Mouse (Mus musculus) heart, embryonic 12.5 days (tissue): ENCODE data around the gene Ryr2. TPM values are rescaled to one million over a fixed set of nuclear protein-coding genes. Genes with fewer than 3 reads are reported as not detected.

Source experiments
- ATAC-seq: fragments of 200-750 bp; cut with Nextera tagmentation; 2 replicates; pipeline ENCODE4 v1.8.0; 2017; ENCODE audit warnings: moderate TSS enrichment, moderate library complexity; ENCODE audit not compliant: insufficient number of reproducible peaks, low FRiP score
- H3K27ac ChIP-seq: fragments of 300-500 bp; sonication (generic); 2 replicates; pipeline ENCODE4 v1.5.1; 2016; ENCODE audit warnings: mild to moderate bottlenecking, moderate library complexity; ENCODE audit not compliant: poor library complexity, severe bottlenecking
- H3K27me3 ChIP-seq: fragments of 300-500 bp; sonication (generic); replicated peaks from 2 replicates; pipeline ENCODE4 v1.6.1; 2016; ENCODE audit warnings: mild to moderate bottlenecking, moderate library complexity
- H3K36me3 ChIP-seq: fragments of 300-500 bp; sonication (generic); 2 replicates; pipeline ENCODE4 v1.6.1; 2016; ENCODE audit warnings: mild to moderate bottlenecking, moderate library complexity
- H3K4me1 ChIP-seq: fragments of 300-500 bp; sonication (generic); replicated peaks from 2 replicates; pipeline ENCODE4 v1.6.1; 2016; ENCODE audit warnings: mild to moderate bottlenecking
- H3K4me2 ChIP-seq: fragments of 300-500 bp; sonication (generic); 2 replicates; pipeline ENCODE4 v1.6.1; 2016; ENCODE audit warnings: mild to moderate bottlenecking, moderate library complexity
- H3K4me3 ChIP-seq: fragments of 300-500 bp; sonication (generic); 2 replicates; pipeline ENCODE4 v1.5.1; 2016; ENCODE audit warnings: mild to moderate bottlenecking
- H3K9ac ChIP-seq: fragments of 300-500 bp; sonication (generic); 2 replicates; pipeline ENCODE4 v1.6.1; 2016; ENCODE audit warnings: mild to moderate bottlenecking, moderate library complexity
- H3K9me3 ChIP-seq: fragments of 300-500 bp; sonication (generic); replicated peaks from 2 replicates; pipeline ENCODE4 v1.6.1; 2016; ENCODE audit warnings: mild to moderate bottlenecking, moderate library complexity
- WGBS: fragments of 180-500 bp; shearing (Covaris S2); methylation state at CpG from one replicate; pipeline ENCODE4 v1.1.7; 2016; 5-methylcytosine and 5-hydroxymethylcytosine counted together
- polyA plus RNA-seq: library from polyadenylated mRNA; unstranded; fragments of >200 nt; fragmentation: Nextera tagmentation; extraction: Ambion mirVana; gene quantifications from 2 replicates; pipeline ENCODE4 v1.2.1, GENCODE M21; 2016

Gene Ryr2
- polyA plus RNA-seq, 1 experiment from 2014 or later: 35.3 TPM

DNA sequence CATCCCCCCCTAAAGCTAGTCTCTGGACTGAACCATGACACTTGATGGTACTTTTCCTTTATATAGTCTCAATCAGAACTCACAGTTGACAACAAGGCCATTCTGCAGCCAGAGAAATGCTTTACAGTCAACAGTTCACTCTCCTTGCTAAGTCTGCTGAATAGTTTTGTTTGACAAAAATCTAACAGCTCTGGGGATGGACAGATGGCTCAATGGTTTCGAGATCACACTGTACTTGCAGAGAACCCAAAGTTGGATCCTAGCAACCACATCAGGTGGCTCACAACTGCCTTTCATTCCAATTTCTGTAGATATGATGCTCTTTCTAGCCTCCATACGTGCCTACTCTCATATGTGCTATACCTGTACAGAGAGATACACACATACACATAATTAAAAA is 109.4 kb downstream of the Ryr2 start:
- H3K4me2 ChIP-seq: no peak overlapping the region
- no peak overlapping the region for H3K9ac ChIP-seq
- 72% methylated on average over 2 of the region's 2 CpGs for WGBS
- H3K27me3 ChIP-seq: no peaks in the 10 kb centered on the region
- H3K4me3 ChIP-seq: no peak overlapping the region
- H3K27ac ChIP-seq: no peak overlapping the region
- peaks cover 49% of the 10 kb centered on the region for H3K4me1 ChIP-seq
- H3K36me3 ChIP-seq: no peaks in the 10 kb centered on the region
- H3K9me3 ChIP-seq: no peaks in the 10 kb centered on the region
- no peak for ATAC-seq

DNA sequence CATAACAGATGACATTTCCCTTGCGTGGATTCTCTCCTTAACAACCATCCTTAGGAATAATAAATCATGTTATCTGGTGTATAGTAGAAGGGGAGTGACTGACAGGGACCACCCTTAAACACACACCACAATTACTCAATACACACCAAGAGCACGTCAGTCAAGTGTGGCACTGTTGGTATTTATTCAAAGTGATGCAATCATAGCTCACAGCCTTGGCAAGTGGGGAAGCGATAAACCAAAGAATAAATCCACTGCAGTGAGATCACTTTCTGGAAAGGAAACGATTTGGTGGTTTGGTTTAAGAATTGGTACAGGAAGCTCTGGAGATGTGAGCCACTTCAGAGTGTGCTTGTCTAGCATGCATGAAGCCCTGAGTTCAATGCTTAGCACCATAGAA is 119.2 kb downstream of the Ryr2 start:
- Histone ChIP-seq H3K9me3 (no peaks in the 10 kb centered on the region), H3K4me1 (peaks cover 15% of the 10 kb centered on the region), H3K27me3 (no peaks in the 10 kb centered on the region), H3K4me3 (no peak overlapping the region), H3K36me3 (peaks cover 3% of the 10 kb centered on the region; the same call in 1 of the 2 replicates), H3K9ac (no peak overlapping the region), H3K4me2 (no peak overlapping the region), H3K27ac (no peak overlapping the region)
- ATAC-seq: no peak
- WGBS: 66% methylated on average over 4 of the region's 4 CpGs

DNA sequence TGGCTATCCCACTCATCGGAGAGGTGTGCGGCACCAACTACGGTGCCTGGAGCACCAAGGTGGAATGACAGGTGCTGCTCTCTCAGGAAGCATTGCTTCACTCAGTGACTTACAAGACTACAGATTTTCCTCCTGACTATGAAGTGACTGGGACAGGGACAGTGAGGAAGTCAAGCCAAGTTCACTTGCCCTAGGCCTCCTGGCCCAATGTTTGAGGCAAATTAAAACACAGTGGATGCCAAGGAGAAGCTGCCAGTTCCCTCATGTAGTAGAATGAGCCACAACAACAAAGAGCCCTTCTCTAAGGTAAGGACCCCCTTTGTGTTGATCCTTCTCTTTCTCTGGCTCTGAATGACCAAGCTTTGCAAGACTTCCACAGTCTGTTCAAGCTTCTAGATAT is 121.7 kb downstream of the Ryr2 start:
- no peaks in the 10 kb centered on the region for H3K9me3 ChIP-seq
- H3K36me3 ChIP-seq: peaks cover 3% of the 10 kb centered on the region; the same call in 1 of the 2 replicates
- H3K27me3 ChIP-seq: no peaks in the 10 kb centered on the region
- WGBS: 89% methylated on average over 3 of the region's 3 CpGs
- peaks cover 21% of the 10 kb centered on the region for H3K4me1 ChIP-seq
- no peak for ATAC-seq
- H3K9ac ChIP-seq: no peak overlapping the region
- no peak overlapping the region for H3K4me2 ChIP-seq
- H3K27ac ChIP-seq: no peak overlapping the region
- H3K4me3 ChIP-seq: no peak overlapping the region

DNA sequence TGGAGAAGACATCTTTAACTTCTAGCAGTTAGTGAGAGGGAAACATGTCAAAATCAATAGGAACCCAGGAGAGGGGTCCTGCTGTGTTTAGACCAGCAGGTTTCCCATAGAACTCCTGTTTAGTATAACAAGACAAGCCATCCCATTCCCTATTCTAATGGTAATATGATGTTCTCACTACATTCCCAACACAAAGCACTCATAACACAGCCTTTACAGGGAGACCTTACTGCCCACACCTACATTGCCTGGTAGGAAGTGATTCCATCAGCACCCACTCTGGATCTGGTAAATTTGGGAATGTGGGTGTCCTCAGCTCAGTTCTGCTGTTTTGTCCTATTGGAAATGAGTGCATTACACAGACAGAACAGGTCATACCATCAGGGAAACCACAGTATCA is 127.7 kb downstream of the Ryr2 start:
- H3K4me3 ChIP-seq: no peak overlapping the region
- no peak for ATAC-seq
- 0 out of 2 replicates have a peak, but pooled peaks cover 4% of the 10 kb centered on the region for H3K9me3 ChIP-seq
- no peaks in the 10 kb centered on the region for H3K27me3 ChIP-seq
- no peak overlapping the region for H3K4me2 ChIP-seq
- H3K4me1 ChIP-seq: peaks cover 33% of the 10 kb centered on the region
- H3K9ac ChIP-seq: no peak overlapping the region
- 0 out of 2 replicates have a peak, but pooled peaks cover 3% of the 10 kb centered on the region for H3K36me3 ChIP-seq
- H3K27ac ChIP-seq: no peak overlapping the region

GRCm38 (mm10) chr13:11978359-11978758 is 128.4 kb downstream of the Ryr2 start:
- H3K4me2 ChIP-seq: no peak overlapping the region
- H3K27me3 ChIP-seq: no peaks in the 10 kb centered on the region

DNA sequence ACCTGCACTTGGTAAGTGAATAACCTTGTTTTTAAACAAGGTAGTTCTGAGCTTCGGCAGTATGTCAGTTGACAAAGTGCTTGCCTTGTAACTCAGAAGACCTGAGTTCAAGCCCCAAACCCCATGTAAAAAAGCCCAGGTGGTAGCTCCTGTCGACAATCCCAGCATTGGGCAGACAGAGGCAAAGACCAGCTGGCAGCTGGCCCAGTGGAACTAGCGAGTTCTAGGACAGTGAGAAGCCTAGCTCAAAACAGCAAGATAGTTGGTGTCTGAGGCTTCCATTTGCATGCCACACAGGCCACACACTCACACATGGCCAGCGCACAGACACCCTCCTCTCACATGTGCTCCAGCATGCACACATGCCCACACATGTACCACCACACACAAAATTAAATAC is 129.1 kb downstream of the Ryr2 start:
- peaks cover 26% of the 10 kb centered on the region for H3K4me1 ChIP-seq
- 71% methylated on average over 4 of the region's 4 CpGs for WGBS
- 0 out of 2 replicates have a peak, but pooled peaks cover 4% of the 10 kb centered on the region for H3K9me3 ChIP-seq
- no peak overlapping the region for H3K9ac ChIP-seq
- H3K27me3 ChIP-seq: no peaks in the 10 kb centered on the region
- H3K27ac ChIP-seq: no peak overlapping the region
- no peak overlapping the region for H3K4me2 ChIP-seq
- no peak overlapping the region for H3K4me3 ChIP-seq
- 0 out of 2 replicates have a peak, but pooled peaks cover 3% of the 10 kb centered on the region for H3K36me3 ChIP-seq
- no peak for ATAC-seq

More at GRCm38 (mm10) chr13:11978359-11978758, 128.4 kb downstream of the Ryr2 start:
- 79% methylated on average over 2 of the region's 2 CpGs for WGBS
- H3K4me1 ChIP-seq: peaks cover 33% of the 10 kb centered on the region
- H3K9ac ChIP-seq: no peak overlapping the region
- ATAC-seq: no peak
- no peak overlapping the region for H3K4me3 ChIP-seq
- H3K9me3 ChIP-seq: 0 out of 2 replicates have a peak, but pooled peaks cover 4% of the 10 kb centered on the region
- H3K36me3 ChIP-seq: 0 out of 2 replicates have a peak, but pooled peaks cover 3% of the 10 kb centered on the region
- H3K27ac ChIP-seq: no peak overlapping the region

- Histone ChIP-seq H3K9ac (no peak overlapping the region), H3K27me3 (no peaks in the 10 kb centered on the region), H3K4me3 (no peak overlapping the region), H3K27ac (no peak overlapping the region), H3K4me2 (no peak overlapping the region), H3K4me1 (peaks cover 61% of the 10 kb centered on the region), H3K9me3 (0 out of 2 replicates have a peak, but pooled peaks cover 4% of the 10 kb centered on the region), H3K36me3 (no peaks in the 10 kb centered on the region)
- no peak for ATAC-seq
Observed at GRCm38 (mm10) chr13:11964391-11964790, 142.4 kb downstream of the Ryr2 start.

- no peak for ATAC-seq
- no peaks in the 10 kb centered on the region for H3K27me3 ChIP-seq
- no peaks in the 10 kb centered on the region for H3K36me3 ChIP-seq
- peaks cover 60% of the 10 kb centered on the region for H3K4me1 ChIP-seq
- H3K27ac ChIP-seq: peak overlapping the region; percentile 28
- 0 out of 2 replicates have a peak, but pooled peaks cover 4% of the 10 kb centered on the region for H3K9me3 ChIP-seq
- no peak overlapping the region for H3K4me3 ChIP-seq
- no peak overlapping the region for H3K9ac ChIP-seq
- no peak overlapping the region for H3K4me2 ChIP-seq
Observed at GRCm38 (mm10) chr13:11959488-11960174, 147.1 kb downstream of the Ryr2 start.

- 79% methylated on average over 3 of the region's 3 CpGs for WGBS
- no peak for ATAC-seq
Observed at GRCm38 (mm10) chr13:11958854-11959253, 147.9 kb downstream of the Ryr2 start.

DNA sequence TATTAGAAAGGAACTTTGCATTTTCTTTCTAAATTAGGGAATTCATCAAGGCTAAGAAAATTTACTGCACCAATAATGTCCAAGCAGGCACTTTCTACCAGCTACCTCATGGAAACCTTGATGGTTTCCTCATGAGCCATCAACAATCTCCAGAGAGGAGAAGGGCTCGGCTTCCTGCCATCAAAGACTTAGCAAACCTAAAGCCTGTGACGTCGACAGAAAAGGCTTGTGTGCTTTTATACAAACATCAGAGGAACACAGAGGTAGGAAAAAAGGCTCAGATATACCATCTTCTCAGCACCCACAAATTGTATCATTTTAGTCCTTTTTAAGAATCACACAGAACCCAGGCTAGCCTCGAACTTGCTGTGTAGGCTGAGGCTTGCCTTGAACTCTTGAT is 148.5 kb downstream of the Ryr2 start:
- H3K27me3 ChIP-seq: no peaks in the 10 kb centered on the region
- no peak overlapping the region for H3K4me3 ChIP-seq
- no peak overlapping the region for H3K9ac ChIP-seq
- 69% methylated on average over 4 of the region's 4 CpGs for WGBS
- no peak overlapping the region for H3K4me2 ChIP-seq
- H3K4me1 ChIP-seq: peaks cover 49% of the 10 kb centered on the region
- H3K36me3 ChIP-seq: no peaks in the 10 kb centered on the region
- H3K27ac ChIP-seq: no peak overlapping the region
- H3K9me3 ChIP-seq: 0 out of 2 replicates have a peak, but pooled peaks cover 4% of the 10 kb centered on the region
- ATAC-seq: no peak

More at GRCm38 (mm10) chr13:11958854-11959253, 147.9 kb downstream of the Ryr2 start:
- H3K9ac ChIP-seq: no peak overlapping the region
- H3K27ac ChIP-seq: peak overlapping the region; percentile 33; the same call in 1 of the 2 replicates
- no peaks in the 10 kb centered on the region for H3K27me3 ChIP-seq
- H3K4me1 ChIP-seq: peaks cover 54% of the 10 kb centered on the region
- no peak overlapping the region for H3K4me3 ChIP-seq
- H3K4me2 ChIP-seq: no peak overlapping the region
- H3K9me3 ChIP-seq: 0 out of 2 replicates have a peak, but pooled peaks cover 4% of the 10 kb centered on the region
- H3K36me3 ChIP-seq: no peaks in the 10 kb centered on the region

DNA sequence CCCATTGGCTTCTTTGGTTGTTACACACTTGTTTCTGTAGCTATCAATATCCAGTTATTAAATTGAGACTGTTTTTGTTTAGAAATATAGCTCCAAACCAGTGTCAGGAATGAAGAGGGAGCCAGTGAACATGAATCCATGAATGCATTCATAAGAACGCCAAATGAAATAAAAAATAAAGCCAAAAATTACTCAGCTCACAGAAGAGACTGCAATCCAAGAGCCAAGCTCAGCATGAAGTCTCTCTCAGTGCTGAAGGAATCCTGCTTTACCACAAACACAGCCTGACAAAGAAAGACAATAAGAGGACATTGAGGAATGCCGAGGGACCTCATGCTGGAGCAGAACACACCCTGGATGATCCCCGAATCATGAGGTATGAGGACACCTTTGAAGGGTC is 154.8 kb downstream of the Ryr2 start:
- H3K9me3 ChIP-seq: no peaks in the 10 kb centered on the region
- WGBS: 65% methylated on average over 3 of the region's 3 CpGs
- ATAC-seq: no peak
- H3K27ac ChIP-seq: no peak overlapping the region
- no peak overlapping the region for H3K4me2 ChIP-seq
- no peak overlapping the region for H3K9ac ChIP-seq
- H3K4me3 ChIP-seq: no peak overlapping the region
- peaks cover 20% of the 10 kb centered on the region for H3K4me1 ChIP-seq
- H3K27me3 ChIP-seq: no peaks in the 10 kb centered on the region
- H3K36me3 ChIP-seq: no peaks in the 10 kb centered on the region
